ENCODE assay signal across 9 mouse cellular contexts in genomic region chr2:52894983-52895621, GRCm38 (mm10). TPM values are rescaled to one million over a fixed set of nuclear protein-coding genes. Genes with fewer than 3 reads are reported as not detected.
A peak's percentile ranks its signal among the peaks of the same experiment; 100 is the strongest.
DNase-seq lines count a peak whose midpoint lies in the region; ATAC-seq and TF ChIP-seq lines count a peak whose summit lies in the region.
"Had no signal": no experiment of that assay in that cellular context is flagged by ENCODE, and none has a peak within 500 bp of the region (broad histone marks: within the 10 kb centered on the region; RNA-seq: fewer than 3 reads in every experiment).

No protein-coding gene starts in this region.

- H3K27me3 ChIP-seq in midbrain, embryonic 15.5 days (replicated peaks) = no peaks in the 10 kb centered on the region
- H3K27me3 ChIP-seq in midbrain, embryonic 16.5 days (ENCODE audit: control insufficient read depth, insufficient read depth, low read depth, low read length) = no peaks in the 10 kb centered on the region
- H3K27me3 ChIP-seq: limb, embryonic 12.5 days had no signal

- H3K9ac ChIP-seq in midbrain, embryonic 15.5 days = no peak overlapping the region
- H3K9ac ChIP-seq in midbrain, embryonic 16.5 days (ENCODE audit: low read depth, low read length) = no peak overlapping the region
- H3K9ac ChIP-seq: limb, embryonic 12.5 days had no signal

- H3K36me3 ChIP-seq in midbrain, embryonic 15.5 days (replicated peaks) = no peaks in the 10 kb centered on the region
- no peaks in the 10 kb centered on the region for H3K36me3 ChIP-seq in midbrain, embryonic 16.5 days (ENCODE audit: control insufficient read depth, insufficient read depth, low read length)
- H3K36me3 ChIP-seq: limb, embryonic 12.5 days had no signal

- ATAC-seq in midbrain, embryonic 15.5 days (replicated peaks) = 0 out of 2 replicates have a peak, but pooled peaks have one; percentile 30
- no peak for ATAC-seq in midbrain, embryonic 16.5 days

- no peak overlapping the region for H3K4me3 ChIP-seq in midbrain, embryonic 15.5 days
- H3K4me3 ChIP-seq in midbrain, embryonic 16.5 days (ENCODE audit: low read depth, low read length) = no peak overlapping the region
- no peak overlapping the region for H3K4me3 ChIP-seq in layer of hippocampus, adult 2 months
- H3K4me3 ChIP-seq: limb, embryonic 12.5 days had no signal

- H3K27ac ChIP-seq in midbrain, embryonic 15.5 days = no peak overlapping the region
- no peak overlapping the region for H3K27ac ChIP-seq in midbrain, embryonic 16.5 days (ENCODE audit: low read length)
- H3K27ac ChIP-seq in layer of hippocampus, adult 2 months = no peak overlapping the region
- H3K27ac ChIP-seq: limb, embryonic 12.5 days had no signal

- intact Hi-C loops in heart, postnatal 10 days (cut with DNase I) = no loop called here

- no peak overlapping the region for H3K4me2 ChIP-seq in midbrain, embryonic 15.5 days
- no peak overlapping the region for H3K4me2 ChIP-seq in midbrain, embryonic 16.5 days (ENCODE audit: low read length)
- H3K4me2 ChIP-seq: limb, embryonic 12.5 days had no signal

- H3K9me3 ChIP-seq in midbrain, embryonic 15.5 days = no peaks in the 10 kb centered on the region
- H3K9me3 ChIP-seq in midbrain, embryonic 16.5 days (replicated peaks; ENCODE audit: control insufficient read depth, low read length, poor library complexity, severe bottlenecking) = no peaks in the 10 kb centered on the region
- H3K9me3 ChIP-seq: limb, embryonic 12.5 days had no signal

- TF ChIP-seq CTCF in layer of hippocampus, adult 2 months (conservative IDR thresholded peaks at IDR 0.05) = no peak

- peaks cover 19% of the 10 kb centered on the region for H3K4me1 ChIP-seq in midbrain, embryonic 15.5 days
- peaks cover 5% of the 10 kb centered on the region; the same call in 1 of the 2 replicates for H3K4me1 ChIP-seq in midbrain, embryonic 16.5 days (ENCODE audit: control insufficient read depth, insufficient read depth, low read length)

- 77% methylated on average over 6 of the region's 6 CpGs for WGBS in midbrain, embryonic 15.5 days
- WGBS in midbrain, embryonic 16.5 days = 73% methylated on average over 6 of the region's 6 CpGs

- DNase-seq in adrenal gland, postnatal 14 days = peak; percentile 55
- DNase-seq in heart, postnatal 10 days = peak; percentile 69 to 79
- peak; percentile 34 to 42 for DNase-seq in lung, adult 18-20 months
- no peak for DNase-seq in embryo, embryonic 9.5 days (ENCODE audit: extremely low spot score)
- no peak for DNase-seq in layer of hippocampus, adult 18-20 months (ENCODE audit: low spot score in 2 of 2)
- no peak for DNase-seq in layer of hippocampus, adult 2 months (ENCODE audit: low spot score in 2 of 2)

RNA-seq across cellular contexts. Expression of gene Fmnl2, which starts 37.4 kb away (rescaled TPM):
- polyA plus RNA-seq in midbrain, embryonic 15.5 days (2015; fragmentation: Nextera tagmentation; extraction: Ambion mirVana) = 10.2 and 10.7 TPM in 2 replicates
- polyA plus RNA-seq in midbrain, embryonic 16.5 days (2015; fragmentation: Nextera tagmentation; extraction: Ambion mirVana) = 7.6 and 9.4 TPM in 2 replicates
- 15.6 and 21.0 TPM in 2 replicates for total RNA-seq in adrenal gland, postnatal 14 days (2021)
- total RNA-seq in heart, postnatal 10 days (2021) = 1 to 10 TPM; 7.5 to 7.8 TPM
- 10 to 100 TPM; 43.0 to 46.9 TPM for total RNA-seq in layer of hippocampus, adult 18-20 months (2021)
- total RNA-seq in layer of hippocampus, adult 2 months (2021) = 10 to 100 TPM; 42.4 to 44.0 TPM

Comparison
In these comparisons a context has a peak if more than half of its experiments do, and no peak if none do; other contexts are left out.
1. DNase-seq: peak in adrenal gland, postnatal 14 days (single experiment), heart, postnatal 10 days (2 of 2) and lung, adult 18-20 months (2 of 2); none in embryo, embryonic 9.5 days (single experiment), layer of hippocampus, adult 18-20 months (0 of 2) and layer of hippocampus, adult 2 months (0 of 2).